Mouse (Mus musculus) stomach, embryonic 16.5 days (tissue): ENCODE results near the gene Cacna1c. TPM values are rescaled to one million over a fixed set of nuclear protein-coding genes. Genes with fewer than 3 reads are reported as not detected.
A peak's percentile ranks its signal among the peaks of the same experiment; 100 is the strongest.

Source experiments
- ATAC-seq: fragments of 200-750 bp; cut with Nextera tagmentation; 2 replicates; pipeline ENCODE4 v1.8.0; 2017; ENCODE audit warnings: moderate number of reproducible peaks, moderate TSS enrichment; ENCODE audit not compliant: insufficient read depth, low FRiP score
- H3K27ac ChIP-seq: fragments of 300-500 bp; sonication (generic); 2 replicates; pipeline ENCODE4 v1.5.1; 2014; ENCODE audit warnings: low read length
- H3K27me3 ChIP-seq: fragments of 300-500 bp; sonication (generic); 2 replicates; pipeline ENCODE4 v1.6.1; 2014; ENCODE audit warnings: low read length, control low read depth, mixed read lengths; ENCODE audit not compliant: control insufficient read depth, insufficient read depth
- H3K36me3 ChIP-seq: fragments of 300-500 bp; sonication (generic); 2 replicates; pipeline ENCODE4 v1.6.1; 2014; ENCODE audit warnings: low read length; ENCODE audit not compliant: control insufficient read depth, insufficient read depth
- H3K4me1 ChIP-seq: fragments of 300-500 bp; sonication (generic); 2 replicates; pipeline ENCODE4 v1.6.1; 2014; ENCODE audit warnings: low read length, control low read depth, mixed read lengths; ENCODE audit not compliant: control insufficient read depth, insufficient read depth
- H3K4me2 ChIP-seq: fragments of 300-500 bp; sonication (generic); 2 replicates; pipeline ENCODE4 v1.6.1; 2014; ENCODE audit warnings: low read depth, low read length, mixed read lengths
- H3K4me3 ChIP-seq: fragments of 300-500 bp; sonication (generic); replicated peaks from 2 replicates; pipeline ENCODE4 v1.5.1; 2014; ENCODE audit warnings: mild to moderate bottlenecking, low read length
- H3K9ac ChIP-seq: fragments of 300-500 bp; sonication (generic); 2 replicates; pipeline ENCODE4 v1.6.1; 2014; ENCODE audit warnings: low read length
- H3K9me3 ChIP-seq: fragments of 300-500 bp; sonication (generic); replicated peaks from 2 replicates; pipeline ENCODE4 v1.6.1; 2016; ENCODE audit warnings: low read length, control low read depth; ENCODE audit not compliant: control insufficient read depth
- WGBS: fragments of 180-500 bp; shearing (Covaris S2); extraction: QIAGEN DNeasy Blood & Tissue Kit; methylation state at CpG from one replicate; pipeline ENCODE4 v1.1.7; 2014; 5-methylcytosine and 5-hydroxymethylcytosine counted together
- polyA plus RNA-seq: library from polyadenylated mRNA; unstranded; fragments of >200 nt; fragmentation: Nextera tagmentation; extraction: Ambion mirVana; gene quantifications from 2 replicates; pipeline ENCODE4 v1.2.1, GENCODE M21; 2015

The Cacna1c gene
- polyA plus RNA-seq, 1 experiment from 2014 or later: 4.3 TPM

- Histone ChIP-seq H3K27ac (no peak overlapping the region), H3K27me3 (no peaks in the 10 kb centered on the region), H3K9ac (no peak overlapping the region), H3K4me2 (no peak overlapping the region), H3K4me3 (no peak overlapping the region), H3K9me3 (no peaks in the 10 kb centered on the region), H3K4me1 (no peaks in the 10 kb centered on the region), H3K36me3 (no peaks in the 10 kb centered on the region)
- 77% methylated on average over 11 of the region's 11 CpGs for WGBS
- no peak for ATAC-seq
Measured at GRCm38 (mm10) chr6:119228861-119229603, 32.8 kb upstream of the Cacna1c start.

GRCm38 (mm10) chr6:119227001-119227400 lies 30.8 kb upstream of the Cacna1c start:
- 85% methylated on average over 8 of the region's 8 CpGs for WGBS
- no peaks in the 10 kb centered on the region for H3K4me1 ChIP-seq
- no peaks in the 10 kb centered on the region for H3K27me3 ChIP-seq
- no peak overlapping the region for H3K4me3 ChIP-seq
- H3K27ac ChIP-seq: no peak overlapping the region
- ATAC-seq: no peak
- no peak overlapping the region for H3K4me2 ChIP-seq
- H3K9ac ChIP-seq: no peak overlapping the region
- no peaks in the 10 kb centered on the region for H3K9me3 ChIP-seq
- H3K36me3 ChIP-seq: no peaks in the 10 kb centered on the region

- H3K4me1 ChIP-seq: no peaks in the 10 kb centered on the region
- ATAC-seq: no peak
- WGBS: 85% methylated on average over 6 of the region's 6 CpGs
- no peak overlapping the region for H3K4me2 ChIP-seq
- no peak overlapping the region for H3K9ac ChIP-seq
- no peak overlapping the region for H3K27ac ChIP-seq
- no peaks in the 10 kb centered on the region for H3K27me3 ChIP-seq
- no peak overlapping the region for H3K4me3 ChIP-seq
- H3K36me3 ChIP-seq: no peaks in the 10 kb centered on the region
- H3K9me3 ChIP-seq: no peaks in the 10 kb centered on the region
Measured at GRCm38 (mm10) chr6:119225731-119226130, 29.5 kb upstream of the Cacna1c start.

GRCm38 (mm10) chr6:119225226-119225625 lies 29.0 kb upstream of the Cacna1c start:
- Histone ChIP-seq H3K27me3 (no peaks in the 10 kb centered on the region), H3K4me1 (no peaks in the 10 kb centered on the region), H3K4me2 (no peak overlapping the region), H3K9ac (no peak overlapping the region), H3K36me3 (no peaks in the 10 kb centered on the region), H3K27ac (no peak overlapping the region; the same call in 1 of the 2 replicates), H3K4me3 (no peak overlapping the region), H3K9me3 (no peaks in the 10 kb centered on the region)
- no peak for ATAC-seq
- WGBS: 80% methylated on average over 12 of the region's 12 CpGs

- Histone ChIP-seq H3K9me3 (no peaks in the 10 kb centered on the region), H3K27me3 (no peaks in the 10 kb centered on the region), H3K9ac (no peak overlapping the region), H3K4me3 (no peak overlapping the region), H3K27ac (no peak overlapping the region; the same call in 1 of the 2 replicates), H3K4me1 (no peaks in the 10 kb centered on the region), H3K4me2 (no peak overlapping the region; the same call in 1 of the 2 replicates), H3K36me3 (no peaks in the 10 kb centered on the region)
- WGBS: 49% methylated on average over 13 of the region's 13 CpGs
- peak; percentile 55; the same call in 1 of the 2 replicates for ATAC-seq
Measured at GRCm38 (mm10) chr6:119224451-119225195, 28.4 kb upstream of the Cacna1c start.

GRCm38 (mm10) chr6:119220297-119220696 lies 24.1 kb upstream of the Cacna1c start:
- ATAC-seq: peak; percentile 70; the same call in 1 of the 2 replicates
- Histone ChIP-seq H3K27me3 (no peaks in the 10 kb centered on the region), H3K9me3 (no peaks in the 10 kb centered on the region), H3K4me1 (no peaks in the 10 kb centered on the region), H3K36me3 (peaks cover 1% of the 10 kb centered on the region; the same call in 1 of the 2 replicates), H3K4me2 (no peak overlapping the region), H3K27ac (no peak overlapping the region), H3K4me3 (no peak overlapping the region), H3K9ac (no peak overlapping the region)
- WGBS: 42% methylated on average over 10 of the region's 10 CpGs

- no peak overlapping the region for H3K4me3 ChIP-seq
Measured at GRCm38 (mm10) chr6:119219237-119219870, 23.1 kb upstream of the Cacna1c start.

GRCm38 (mm10) chr6:119218591-119218990 lies 22.4 kb upstream of the Cacna1c start:
- Histone ChIP-seq H3K27me3 (no peaks in the 10 kb centered on the region), H3K4me3 (no peak overlapping the region), H3K9ac (no peak overlapping the region), H3K4me1 (no peaks in the 10 kb centered on the region), H3K36me3 (peaks cover 8% of the 10 kb centered on the region; the same call in 1 of the 2 replicates), H3K4me2 (no peak overlapping the region), H3K9me3 (no peaks in the 10 kb centered on the region), H3K27ac (no peak overlapping the region)
- WGBS: 76% methylated on average over 5 of the region's 5 CpGs
- ATAC-seq: no peak

More at GRCm38 (mm10) chr6:119219237-119219870, 23.1 kb upstream of the Cacna1c start:
- H3K27me3 ChIP-seq: no peaks in the 10 kb centered on the region
- H3K9me3 ChIP-seq: no peaks in the 10 kb centered on the region
- peaks cover 8% of the 10 kb centered on the region; the same call in 1 of the 2 replicates for H3K36me3 ChIP-seq
- no peak overlapping the region for H3K4me2 ChIP-seq
- ATAC-seq: no peak
- WGBS: 82% methylated on average over 15 of the region's 15 CpGs
- H3K4me1 ChIP-seq: no peaks in the 10 kb centered on the region
- no peak overlapping the region for H3K9ac ChIP-seq
- H3K27ac ChIP-seq: no peak overlapping the region

GRCm38 (mm10) chr6:119217661-119218060 lies 21.4 kb upstream of the Cacna1c start:
- Histone ChIP-seq H3K4me3 (no peak overlapping the region), H3K36me3 (peaks cover 8% of the 10 kb centered on the region; the same call in 1 of the 2 replicates), H3K4me2 (no peak overlapping the region), H3K9me3 (no peaks in the 10 kb centered on the region), H3K27ac (no peak overlapping the region), H3K27me3 (no peaks in the 10 kb centered on the region), H3K9ac (no peak overlapping the region), H3K4me1 (no peaks in the 10 kb centered on the region)
- ATAC-seq: no peak
- WGBS: 64% methylated on average over 4 of the region's 4 CpGs
